Mouse (Mus musculus) heart, adult 18-20 months (tissue): ENCODE results near the gene Olfr750. TPM values are rescaled to one million over a fixed set of nuclear protein-coding genes. Genes with fewer than 3 reads are reported as not detected.
A peak's percentile ranks its signal among the peaks of the same experiment; 100 is the strongest.

Experiments
- DNase-seq, 2 experiments: peaks; one replicate each; pipeline ENCODE4 v3.0.0; 2021 to 2022; ENCODE audit warnings: mixed read lengths in 1 of 2
- long read RNA-seq, 2 experiments: library from polyadenylated mRNA; stranded (forward); transcript quantifications; one replicate each; pipeline ENCODE4 v2.0.0; 2021
- total RNA-seq, 2 experiments: library from RNA; stranded (reverse); gene quantifications; 2 replicates each; pipeline ENCODE4 v1.2.3; 2021

The Olfr750 gene
- total RNA-seq, result not detected
- long read RNA-seq, experiment 1, result 0 reads
- long read RNA-seq, experiment 2, result 0 reads

GRCm38 (mm10) chr14:51074335-51074734, at the start of gene Olfr750:
Gene Olfr750 (minus strand): TSS chr14:51074435.
- no peak for DNase-seq

DNA sequence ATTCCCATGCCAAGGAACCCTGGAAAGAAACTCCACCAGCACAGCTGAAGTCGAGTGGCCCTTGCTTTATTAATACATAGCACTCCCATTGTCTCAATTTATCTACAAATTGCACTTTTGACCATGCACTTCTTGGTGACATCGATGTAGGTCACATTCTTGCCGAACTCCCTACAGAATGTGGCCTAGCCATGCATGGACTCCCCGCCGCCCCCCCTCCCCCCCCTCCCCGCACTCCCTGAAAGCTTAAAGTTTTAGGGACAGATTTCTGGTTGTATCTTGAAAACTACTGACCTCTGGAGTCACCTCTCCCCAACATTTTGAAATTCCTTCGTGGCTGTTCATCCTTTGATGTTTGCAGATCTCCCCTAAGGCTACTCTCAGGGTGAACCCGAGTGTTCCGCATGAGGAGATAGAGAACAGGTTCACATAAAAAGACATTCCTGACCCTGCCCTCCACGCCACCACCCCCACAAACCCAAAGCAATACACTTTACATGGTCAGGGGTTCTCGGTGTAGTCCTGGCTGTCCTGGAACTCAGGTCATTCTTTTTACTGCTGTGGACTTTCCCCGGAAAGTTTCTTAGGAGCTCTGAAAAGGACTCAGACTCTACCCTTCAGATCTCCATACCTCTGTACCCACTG, 39.8 kb upstream of the Olfr750 start, which contains the start of gene Eddm3b:
Gene Eddm3b (plus strand): TSS at position 511 of the 645 bp plus-strand sequence.
- DNase-seq, result no peak

DNA sequence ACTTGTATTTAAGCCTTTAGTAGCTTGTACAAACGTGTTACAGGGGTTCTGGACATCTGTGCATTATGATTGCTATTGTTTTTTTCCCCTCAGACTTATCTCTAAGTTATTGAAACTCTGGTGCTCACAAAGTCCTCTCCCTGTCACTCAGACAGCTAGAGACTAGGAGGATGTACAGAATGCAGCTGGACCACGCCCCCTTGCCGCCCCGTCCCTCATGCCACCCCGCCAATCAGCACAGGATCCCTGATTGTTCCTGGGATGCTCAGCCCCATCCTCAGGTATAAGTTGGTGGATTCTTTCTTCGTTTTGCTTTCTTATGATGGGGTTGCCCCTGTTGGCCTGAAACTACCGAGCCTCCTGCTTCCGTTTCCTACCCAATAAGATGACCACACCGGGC, 39.2 kb upstream of the Olfr750 start:
- DNase-seq, result no peak

DNA sequence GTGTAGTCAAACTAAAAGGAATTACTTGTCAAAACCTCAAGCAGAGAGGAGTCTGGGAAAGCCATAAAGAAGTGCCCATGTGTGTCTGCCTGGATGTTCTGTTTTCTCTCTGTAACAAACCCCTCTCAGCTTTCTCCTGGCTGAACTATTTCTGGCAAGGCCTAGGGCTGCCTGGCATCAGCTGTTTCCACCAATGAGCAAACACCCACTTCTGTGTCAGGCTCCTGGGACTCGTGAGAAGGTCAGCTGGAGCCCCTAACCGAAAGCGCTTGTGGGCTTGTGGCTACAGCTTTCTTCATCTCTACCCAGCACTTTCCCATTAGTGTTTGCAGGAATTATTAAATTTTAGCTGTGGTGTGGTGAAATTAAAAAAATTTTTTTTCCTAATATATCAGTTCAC, 37.7 kb upstream of the Olfr750 start:
- DNase-seq, result peak; percentile 25 to 55

DNA sequence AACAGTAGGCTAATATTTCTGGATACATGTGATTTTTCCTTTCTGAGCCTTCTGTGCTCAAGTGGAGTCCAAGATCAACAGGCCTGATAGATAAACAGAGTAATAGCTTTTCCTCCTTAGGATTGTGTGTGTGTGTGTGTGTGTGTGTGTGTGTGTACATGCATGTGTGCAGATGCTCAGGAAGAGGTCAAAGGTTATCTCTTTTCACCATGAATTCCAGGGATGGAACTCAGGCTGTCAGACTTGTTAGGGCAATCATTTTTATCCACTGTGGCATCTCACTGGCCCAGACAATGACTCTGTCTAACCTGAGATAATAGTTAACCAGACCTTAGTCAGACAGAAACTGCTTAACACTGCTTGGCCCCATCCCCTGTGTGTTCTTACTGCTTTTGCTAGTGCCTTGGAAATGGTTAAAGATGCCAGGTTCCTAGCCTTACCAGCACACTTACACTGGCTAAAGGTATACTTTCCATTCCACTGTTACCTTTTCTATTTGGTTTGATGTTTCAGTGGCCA, 32.3 kb upstream of the Olfr750 start:
- no peak for DNase-seq

- DNase-seq, result no peak
Observed at GRCm38 (mm10) chr14:51104366-51104765, 30.1 kb upstream of the Olfr750 start.

GRCm38 (mm10) chr14:51103217-51103616, 29.0 kb upstream of the Olfr750 start:
- peak; percentile 57 to 86 for DNase-seq

- DNase-seq, result no peak
Observed at GRCm38 (mm10) chr14:51101284-51101683, 27.0 kb upstream of the Olfr750 start.

DNA sequence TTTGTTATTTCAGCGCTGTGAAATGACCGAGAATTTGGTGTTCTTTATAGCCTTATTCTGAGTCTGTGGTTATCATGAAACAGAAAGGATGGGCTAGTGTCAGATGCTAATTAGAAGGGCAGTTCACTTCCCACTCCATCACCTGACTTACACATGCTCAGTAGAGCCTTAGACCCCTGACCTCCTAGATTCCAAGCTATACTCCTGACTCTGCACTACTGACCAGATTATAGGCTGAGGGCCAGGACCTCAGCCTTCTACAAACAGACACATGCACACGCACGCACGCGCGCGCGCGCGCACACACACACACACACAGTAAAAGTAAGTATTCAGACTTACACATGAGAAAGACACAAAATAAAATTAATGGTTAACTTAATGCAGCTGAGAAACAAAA, 24.7 kb upstream of the Olfr750 start:
- no peak for DNase-seq

DNA sequence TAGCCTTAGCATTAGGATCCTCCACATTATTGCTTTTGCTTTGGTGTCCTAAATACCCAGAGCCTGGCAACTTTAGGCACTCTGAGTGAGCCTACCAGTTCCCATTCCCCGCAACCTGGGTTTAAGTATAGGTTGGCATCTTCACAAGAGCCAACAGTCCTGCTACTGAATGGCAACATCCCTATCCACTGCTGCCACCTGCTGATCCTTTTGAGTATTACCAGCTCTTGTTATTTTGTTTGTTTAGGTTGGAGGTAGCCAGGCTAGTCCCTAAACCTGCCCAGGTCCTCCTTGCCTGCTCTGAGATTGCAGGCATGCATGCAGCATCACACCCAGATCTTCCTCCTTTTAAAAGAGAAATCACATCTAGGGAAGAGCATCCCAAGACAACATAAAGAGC, 24.1 kb upstream of the Olfr750 start:
- peak; percentile 79 to 87 for DNase-seq

- peak in 1 of 2 experiments; percentile 16 for DNase-seq
Observed at GRCm38 (mm10) chr14:51095736-51096524, 21.7 kb upstream of the Olfr750 start.

- peak in 1 of 2 experiments; percentile 51 for DNase-seq
Observed at GRCm38 (mm10) chr14:51094921-51095320, 20.7 kb upstream of the Olfr750 start.

- peak; percentile 62 to 68 for DNase-seq
Observed at GRCm38 (mm10) chr14:51094096-51094875, 20.1 kb upstream of the Olfr750 start.

- DNase-seq, result peak; percentile 61 to 69
Observed at GRCm38 (mm10) chr14:51093496-51093895, 19.3 kb upstream of the Olfr750 start.

DNA sequence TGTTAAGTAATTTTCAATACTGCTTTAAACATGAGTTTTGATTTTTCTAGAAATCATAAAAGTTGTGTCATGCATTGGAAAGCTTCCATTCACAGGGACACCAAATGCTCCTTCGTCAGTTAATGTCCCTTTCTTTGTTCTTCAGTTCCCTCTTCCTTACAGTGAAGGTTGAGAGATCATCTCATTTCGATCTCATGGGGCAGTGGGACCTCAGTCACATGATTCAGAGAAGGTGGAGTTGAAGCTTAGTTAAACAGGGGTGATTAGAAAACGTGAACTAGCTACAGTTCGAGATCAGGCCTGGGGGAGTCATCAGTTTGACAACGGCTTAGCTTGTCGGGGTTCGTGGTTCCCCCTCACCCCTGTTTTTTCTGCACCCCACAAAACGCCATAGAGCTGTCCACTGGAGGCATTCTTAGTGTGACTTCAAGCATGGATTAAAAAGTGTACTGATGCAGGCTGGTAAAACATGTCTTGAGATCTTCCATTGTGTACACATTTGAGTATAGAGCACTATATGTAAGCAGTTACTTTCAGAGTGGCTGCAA, 17.9 kb upstream of the Olfr750 start:
- peak in 1 of 2 experiments; percentile 24 for DNase-seq

DNA sequence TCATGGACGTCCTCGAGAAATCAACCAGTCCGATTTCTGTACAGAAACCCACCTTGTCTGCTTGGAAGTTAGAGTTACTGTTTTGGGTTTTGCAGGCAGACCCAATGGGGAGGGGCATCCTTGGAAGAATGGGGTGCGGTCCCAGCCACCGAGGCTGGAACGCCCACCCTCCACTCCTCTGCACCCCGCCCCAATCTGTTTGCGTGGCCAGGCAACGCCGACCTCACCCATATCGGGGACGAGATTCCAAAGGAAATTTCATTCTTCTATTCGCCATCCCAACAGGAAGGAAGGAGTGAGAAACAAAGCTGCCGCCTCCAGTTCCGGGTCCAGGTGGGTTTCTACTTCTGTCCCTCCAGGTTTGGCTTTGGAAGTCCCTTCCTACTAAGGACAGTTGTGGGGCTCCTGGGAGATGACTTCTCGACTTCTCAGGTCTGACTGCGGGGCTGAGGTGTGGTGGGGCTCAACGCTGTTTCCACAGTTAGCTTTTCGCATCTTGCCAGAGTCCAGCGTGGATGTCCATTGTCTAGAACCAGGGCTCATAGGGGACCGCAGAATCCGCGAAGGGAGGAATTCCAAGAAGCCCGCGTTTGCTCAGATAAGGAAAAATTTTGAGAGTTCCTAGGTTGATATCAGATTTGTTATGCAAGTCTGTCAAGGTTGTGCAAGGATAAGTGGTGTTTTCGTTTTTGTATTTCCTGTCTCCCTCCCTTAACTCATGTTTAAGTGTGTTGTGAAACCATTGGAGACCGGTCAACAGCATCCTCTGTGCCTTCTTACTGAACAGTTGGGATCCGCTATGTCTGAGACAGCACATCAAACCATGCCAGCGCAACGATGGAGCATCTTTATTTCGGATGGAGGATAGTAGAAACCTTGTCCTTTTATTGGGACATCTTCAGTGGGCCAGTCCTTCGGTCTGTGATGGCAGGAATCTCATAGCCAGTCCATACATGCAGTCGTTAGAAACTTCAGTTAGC, 17.0 kb upstream of the Olfr750 start, which contains the start of the genes Rnase4 and Ang:
Gene Rnase4 (plus strand): TSS at position 157 of the 980 bp plus-strand sequence.
Gene Ang (plus strand): TSS at position 230 of the 980 bp plus-strand sequence.
- peak; percentile 83 to 88 for DNase-seq

DNA sequence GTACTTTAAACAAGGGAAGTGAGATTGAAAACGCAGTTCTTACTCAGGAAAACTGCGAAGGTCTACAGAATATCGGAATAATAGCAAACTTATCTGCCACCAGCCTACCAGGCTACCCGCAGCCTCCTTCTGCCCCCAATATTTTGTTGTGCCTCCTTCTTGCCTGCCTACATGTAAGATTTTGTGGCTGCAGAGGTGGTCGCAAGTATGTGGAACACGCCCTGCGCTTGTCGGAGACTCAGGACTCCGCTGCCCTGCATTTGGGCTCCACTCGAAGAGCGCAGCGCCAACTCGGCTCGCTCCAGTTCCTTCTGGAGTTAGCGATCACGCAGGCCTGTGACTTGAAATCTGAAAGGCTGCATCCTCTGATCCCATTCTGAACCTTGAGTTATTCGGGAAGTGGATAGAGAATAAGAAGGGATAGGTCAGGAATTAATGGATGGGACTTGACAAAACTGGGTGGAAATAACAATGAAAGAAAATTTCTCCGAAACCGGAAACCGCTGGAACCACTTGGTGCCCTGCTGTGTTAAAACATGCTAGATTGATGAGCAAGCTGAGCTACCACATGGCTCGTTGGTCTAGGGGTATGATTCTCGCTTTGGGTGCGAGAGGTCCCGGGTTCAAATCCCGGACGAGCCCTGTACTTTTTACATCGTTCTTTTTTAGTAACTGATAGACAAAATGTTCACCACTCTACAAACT, 16.0 kb upstream of the Olfr750 start:
- DNase-seq, result peak; percentile 86 to 94

DNA sequence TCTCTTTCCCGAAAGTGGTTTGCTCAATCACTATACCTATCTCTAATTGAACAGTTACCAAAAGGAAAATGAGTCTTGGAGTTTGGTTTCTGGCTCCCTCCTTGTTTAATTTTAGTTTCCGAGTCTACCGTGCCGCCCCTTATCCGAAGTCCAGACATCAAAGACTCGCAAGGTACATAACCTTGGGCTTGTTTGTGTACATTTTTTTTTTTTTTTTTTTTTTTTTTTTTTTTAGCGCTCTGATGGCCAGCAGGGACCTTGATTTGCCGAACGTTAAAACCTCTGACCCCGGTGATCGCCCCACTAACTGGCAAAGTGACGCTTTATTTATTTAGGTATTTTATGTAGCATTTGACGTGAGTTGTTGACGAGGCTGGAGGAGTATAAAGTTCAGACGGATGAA, 15.4 kb upstream of the Olfr750 start:
- DNase-seq, result no peak

GRCm38 (mm10) chr14:51088970-51089673, 14.9 kb upstream of the Olfr750 start:
- peak; percentile 98 to 100 for DNase-seq
